Mouse (Mus musculus): ENCODE results near the gene Nusap1.
"Not testable (repeated sequence)": the region's sequence is repeated elsewhere in the genome, so short reads cannot be mapped to it uniquely, and the experiment has no call there.

The Nusap1 gene

GRCm38 (mm10) chr2:119618199-119618982, at the start of gene Nusap1, which contains the start of gene Oip5:
TSS of gene Nusap1 (plus strand) at chr2:119618298.
TSS of gene Oip5 (minus strand) at chr2:119618469.
- in situ Hi-C loops (cut with MboI, MseI), result no loop called here

DNA sequence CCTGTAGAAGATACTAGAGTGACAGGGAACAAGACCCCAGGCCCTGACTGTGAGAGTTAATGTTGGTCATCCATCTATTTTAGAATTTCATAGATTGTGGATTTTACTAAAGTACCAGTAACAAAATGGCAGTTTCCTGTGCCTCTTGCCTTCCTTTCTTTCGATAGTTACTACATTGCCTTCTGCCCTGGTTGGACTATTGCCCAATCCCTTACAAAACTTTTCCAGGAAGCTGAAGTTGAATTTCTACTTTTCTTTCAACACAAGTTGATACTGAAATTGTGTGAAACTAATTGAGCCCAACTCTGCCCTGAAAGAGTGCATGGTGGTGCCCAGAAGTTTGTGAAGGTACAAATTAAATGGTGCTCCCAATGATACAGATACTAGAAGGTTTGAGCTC, 45.6 kb upstream of the Nusap1 start:
- in situ Hi-C loops (cut with MboI, MseI), result no loop called here

DNA sequence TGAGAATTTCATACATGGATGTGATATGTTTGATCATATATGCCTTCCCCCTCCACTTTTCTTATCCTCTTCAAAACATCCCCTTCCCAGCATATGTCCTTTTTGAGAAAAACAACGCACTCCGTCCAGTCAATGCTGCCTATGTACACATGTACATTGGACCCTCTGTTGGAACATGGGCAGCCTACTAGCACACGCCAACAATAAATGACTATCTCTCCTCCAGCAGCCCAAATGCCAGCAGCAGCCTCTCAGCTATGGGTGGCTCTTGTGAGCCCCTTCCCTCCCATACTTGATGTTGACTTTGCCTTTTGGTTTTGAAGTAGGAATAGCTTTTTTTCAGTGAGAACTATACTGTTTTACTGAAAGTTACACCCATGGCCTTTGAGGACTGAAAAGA, 36.5 kb upstream of the Nusap1 start:
- in situ Hi-C loops (cut with MboI, MseI), result no loop called here

GRCm38 (mm10) chr2:119583439-119583838, 34.7 kb upstream of the Nusap1 start:
- in situ Hi-C loops (cut with MboI, MseI), result no loop called here

DNA sequence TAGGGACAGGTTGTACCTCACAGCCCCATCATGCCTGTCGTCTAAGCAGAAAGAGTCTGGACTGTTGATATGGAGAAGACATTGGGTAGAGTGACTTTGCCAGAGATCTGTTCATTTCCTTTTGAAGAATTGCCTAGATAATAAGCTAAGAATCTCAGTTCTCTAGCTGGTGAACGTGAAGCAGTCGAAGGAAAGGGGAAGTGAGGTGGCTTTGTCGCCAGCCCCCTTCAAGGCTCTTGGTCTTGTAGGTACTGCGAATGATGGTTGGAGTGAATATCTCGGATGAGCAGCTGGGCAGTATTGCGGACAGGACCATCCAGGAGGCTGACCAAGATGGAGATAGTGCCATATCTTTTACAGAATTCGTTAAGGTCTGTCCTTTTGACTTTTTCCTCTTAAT, 33.8 kb upstream of the Nusap1 start:
- in situ Hi-C loops (cut with MboI, MseI), result no loop called here

- in situ Hi-C loops (cut with MboI, MseI), result no loop called here
Observed at GRCm38 (mm10) chr2:119587383-119587782, 30.7 kb upstream of the Nusap1 start.

DNA sequence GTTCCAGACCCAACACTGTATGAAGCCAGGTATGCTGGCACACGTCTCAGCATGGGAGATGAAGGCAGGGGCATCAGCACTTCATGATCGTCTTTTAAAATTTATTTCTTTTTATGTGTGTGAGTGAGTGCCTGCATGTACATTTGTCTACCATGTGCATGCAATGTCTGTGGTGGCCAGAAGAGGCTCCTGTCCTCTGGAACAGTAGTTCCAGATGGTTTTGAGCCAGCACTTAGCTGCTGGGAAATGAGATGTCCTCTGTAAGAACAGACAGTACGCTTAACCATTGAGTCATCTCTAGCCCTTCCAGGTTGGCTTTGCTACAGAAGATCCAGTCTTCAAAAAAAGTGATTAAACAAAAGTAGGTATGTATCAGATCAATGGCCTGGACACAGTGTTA, 26.9 kb upstream of the Nusap1 start:
- in situ Hi-C loops (cut with MboI, MseI), result no loop called here

GRCm38 (mm10) chr2:119593765-119594112, 24.4 kb upstream of the Nusap1 start:
- in situ Hi-C loops (cut with MboI, MseI), result no loop called here

- in situ Hi-C loops (cut with MboI, MseI), result no loop called here
Observed at GRCm38 (mm10) chr2:119594113-119594981, 23.8 kb upstream of the Nusap1 start.

DNA sequence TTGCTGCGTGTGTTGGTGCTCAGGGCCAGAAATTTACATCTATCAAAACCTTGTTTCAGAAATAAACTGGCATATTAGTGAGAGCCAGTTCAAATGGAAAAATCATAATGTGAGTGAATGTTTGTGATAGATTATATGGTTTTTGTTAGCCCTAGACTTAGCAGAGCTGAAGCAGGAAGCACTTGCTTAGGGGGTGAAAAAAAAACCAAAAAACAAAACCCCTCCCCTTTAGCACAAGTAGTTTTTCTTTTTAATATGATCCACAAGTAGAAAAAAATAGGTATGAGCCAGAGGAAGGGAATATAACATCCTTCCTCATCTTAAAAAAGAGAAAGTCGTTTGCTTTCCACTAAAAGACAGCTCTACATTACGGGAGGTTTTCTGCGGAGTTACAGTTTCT, 22.8 kb upstream of the Nusap1 start:
- in situ Hi-C loops (cut with MboI, MseI), result no loop called here

DNA sequence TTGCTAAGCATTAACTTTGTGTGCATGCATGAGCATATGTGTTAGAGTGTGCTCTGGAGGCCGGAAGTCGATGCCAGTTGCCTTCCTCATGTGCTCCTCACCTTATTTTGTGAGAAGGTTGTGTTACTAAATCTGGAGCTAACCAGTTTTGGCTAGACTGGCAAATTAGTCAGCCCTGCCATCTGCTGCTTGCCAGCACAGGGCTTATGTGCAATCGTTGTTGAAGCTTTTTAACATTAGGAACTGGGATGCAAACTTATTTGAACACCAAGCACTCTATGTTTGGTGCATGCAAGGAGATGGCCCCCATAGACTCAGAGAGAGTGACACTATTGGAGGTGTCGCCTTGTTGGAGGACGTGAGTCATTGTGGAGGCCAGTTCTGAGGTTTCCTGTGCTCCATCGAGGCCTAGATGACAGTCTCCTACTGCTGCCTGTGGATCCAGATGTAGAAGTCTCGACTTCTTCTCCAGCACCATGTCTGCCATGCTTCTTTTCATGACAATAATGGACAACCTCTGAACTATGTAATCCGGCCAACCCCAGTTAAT, 21.2 kb upstream of the Nusap1 start:
- in situ Hi-C loops (cut with MboI, MseI), result no loop called here

- in situ Hi-C loops (cut with MboI, MseI), result no loop called here
Observed at GRCm38 (mm10) chr2:119601027-119601426, 17.1 kb upstream of the Nusap1 start.

DNA sequence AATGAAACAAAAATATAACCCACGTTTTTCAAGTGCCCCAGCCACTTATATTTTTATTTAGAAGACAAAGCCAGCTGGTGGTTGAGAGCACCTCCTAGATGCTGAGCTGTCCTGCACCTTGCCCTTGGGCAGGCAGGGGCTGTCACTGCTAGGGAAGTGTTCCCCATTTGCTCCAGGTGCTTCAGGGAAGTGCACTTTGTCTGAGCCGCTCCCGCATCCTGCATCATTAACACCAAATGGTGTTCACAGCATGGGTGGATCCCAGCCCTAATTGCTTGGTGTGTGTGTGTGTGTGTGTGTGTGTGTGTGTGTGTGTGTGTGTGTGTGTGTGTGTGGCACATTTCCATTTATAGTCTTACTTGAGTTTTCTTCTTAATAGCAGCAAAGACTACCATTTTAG, 16.5 kb upstream of the Nusap1 start:
- in situ Hi-C loops (cut with MboI, MseI), result not testable (repeated sequence)

- in situ Hi-C loops (cut with MboI, MseI), result no loop called here
Observed at GRCm38 (mm10) chr2:119602488-119602887, 15.6 kb upstream of the Nusap1 start.

DNA sequence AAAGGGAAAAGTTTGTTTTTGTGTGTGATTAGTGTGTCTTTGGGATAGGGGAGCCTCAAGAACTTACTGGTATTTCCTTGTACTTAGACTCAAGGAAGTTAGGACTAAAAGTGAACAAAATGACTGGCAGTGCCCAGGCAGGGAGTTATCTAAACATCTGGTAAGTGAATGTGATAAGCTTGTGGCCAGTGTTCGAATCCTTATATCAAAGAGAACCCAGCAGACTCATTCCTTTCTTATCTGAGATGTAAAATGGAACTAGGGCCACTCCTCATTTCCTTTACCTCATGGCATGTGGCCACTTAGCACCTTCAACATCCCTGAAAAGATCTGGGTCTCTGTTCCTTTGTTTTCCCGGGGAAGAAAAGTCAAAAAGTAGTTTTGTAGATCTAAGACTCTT, 14.2 kb upstream of the Nusap1 start:
- in situ Hi-C loops (cut with MboI, MseI), result no loop called here

DNA sequence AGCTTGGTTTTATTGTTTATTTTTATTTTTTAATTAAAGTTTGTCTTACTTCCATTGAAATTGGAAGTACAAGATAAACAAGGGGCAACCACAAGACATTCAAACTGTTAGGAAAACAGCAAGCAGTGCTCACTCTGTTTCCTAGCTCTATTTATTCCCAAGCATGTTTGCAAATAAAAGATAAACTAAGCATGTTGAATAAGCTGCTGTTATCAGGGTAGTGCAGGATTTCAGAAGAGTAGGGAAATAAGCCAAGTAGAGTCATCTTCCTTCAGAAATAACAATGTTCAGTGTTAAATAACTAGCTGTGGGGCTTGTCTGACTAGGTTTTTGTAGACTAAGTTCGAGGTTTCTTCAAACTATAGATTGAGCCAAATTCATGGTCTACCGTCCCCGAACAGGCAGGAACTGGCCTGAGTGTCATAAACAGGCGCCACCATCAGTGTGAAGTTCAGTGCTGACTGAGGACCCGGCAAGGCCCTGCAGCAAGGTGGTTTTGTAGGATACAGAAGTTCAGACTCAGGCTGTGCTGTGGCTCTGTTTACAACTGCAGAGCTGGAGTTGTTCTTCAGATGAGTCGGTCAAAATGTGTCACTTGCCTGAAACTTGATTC, 12.6 kb upstream of the Nusap1 start:
- in situ Hi-C loops (cut with MboI, MseI), result no loop called here

- in situ Hi-C loops (cut with MboI, MseI), result no loop called here
Observed at GRCm38 (mm10) chr2:119607023-119607422, 11.1 kb upstream of the Nusap1 start.

DNA sequence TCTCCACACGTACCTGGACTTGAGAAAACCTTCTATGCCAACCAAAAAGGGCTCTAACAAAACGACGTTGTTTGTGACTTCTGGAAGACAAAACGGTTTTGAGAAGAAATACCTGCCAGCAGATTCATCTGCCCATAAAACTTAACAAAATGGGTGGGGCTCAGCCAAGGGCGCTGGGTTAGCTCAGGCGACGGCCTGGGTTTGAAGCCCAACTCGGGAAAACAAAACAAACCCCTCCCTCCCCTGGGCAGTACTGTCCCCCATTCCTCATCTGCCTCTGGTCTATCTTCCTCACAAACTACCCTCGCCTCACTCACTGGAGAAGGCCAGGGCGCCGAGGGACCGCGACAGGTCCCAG, 278 bp upstream of the Nusap1 start:
- in situ Hi-C loops (cut with MboI, MseI), result no loop called here

DNA sequence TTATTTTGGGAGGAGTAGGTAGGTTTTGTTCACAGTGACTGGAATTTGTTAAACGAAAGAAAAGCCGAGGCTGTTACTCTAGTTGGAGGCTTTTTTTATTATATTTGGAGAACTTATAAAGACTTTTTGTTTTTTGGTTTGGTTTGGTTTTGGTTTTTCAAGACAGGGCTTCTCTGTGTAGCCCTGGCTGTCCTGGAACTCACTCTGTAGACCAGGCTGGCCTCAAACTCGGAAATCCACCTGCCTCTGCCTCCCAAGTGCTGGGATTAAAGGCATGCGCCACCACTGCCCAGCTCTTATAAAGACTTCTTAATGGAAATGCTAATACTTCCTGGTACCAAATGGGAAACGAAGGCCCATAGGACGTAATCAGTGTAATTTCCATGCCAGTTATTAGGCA, 904 bp downstream of the Nusap1 start:
- in situ Hi-C loops (cut with MboI, MseI), result not testable (repeated sequence)

DNA sequence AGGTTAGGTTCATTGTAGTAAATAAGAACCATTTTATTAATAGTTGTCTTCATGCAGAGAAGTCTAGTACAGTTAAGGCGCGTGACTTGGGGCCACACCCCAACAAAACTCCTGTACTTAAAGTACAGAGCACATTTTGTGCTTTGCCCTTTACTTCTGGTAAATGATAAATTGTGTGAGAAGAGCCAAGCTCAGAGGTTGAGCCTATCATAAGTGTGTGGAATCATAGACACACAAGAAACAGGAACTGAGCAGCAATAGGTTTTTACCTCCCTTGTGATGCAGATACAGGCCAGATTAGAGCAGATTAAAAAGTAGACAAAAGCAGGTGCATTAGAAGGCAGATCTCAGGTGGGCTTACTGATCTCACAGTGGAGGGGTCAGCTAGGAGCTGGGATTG, 3.2 kb downstream of the Nusap1 start:
- in situ Hi-C loops (cut with MboI, MseI), result no loop called here

DNA sequence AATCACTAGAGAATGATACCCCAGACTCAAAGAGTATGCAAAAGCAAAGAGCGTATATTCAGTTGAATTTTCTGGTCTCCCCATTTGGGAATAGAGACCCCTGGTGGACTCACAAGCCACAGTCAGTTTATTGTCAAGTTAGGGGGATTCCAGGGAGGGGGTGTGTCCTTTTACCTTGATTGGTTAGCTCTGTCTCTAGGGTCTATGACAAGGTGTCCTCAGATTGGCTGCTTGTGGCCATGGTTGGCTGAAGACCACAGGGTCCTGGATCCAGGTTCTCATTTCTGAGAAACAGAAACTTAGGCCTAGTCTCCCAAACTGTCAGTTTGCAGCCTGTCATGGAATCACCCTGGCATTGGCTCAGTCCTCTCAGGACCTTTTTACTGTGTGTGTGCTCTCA, 18.7 kb downstream of the Nusap1 start:
- in situ Hi-C loops (cut with MboI, MseI), result no loop called here

DNA sequence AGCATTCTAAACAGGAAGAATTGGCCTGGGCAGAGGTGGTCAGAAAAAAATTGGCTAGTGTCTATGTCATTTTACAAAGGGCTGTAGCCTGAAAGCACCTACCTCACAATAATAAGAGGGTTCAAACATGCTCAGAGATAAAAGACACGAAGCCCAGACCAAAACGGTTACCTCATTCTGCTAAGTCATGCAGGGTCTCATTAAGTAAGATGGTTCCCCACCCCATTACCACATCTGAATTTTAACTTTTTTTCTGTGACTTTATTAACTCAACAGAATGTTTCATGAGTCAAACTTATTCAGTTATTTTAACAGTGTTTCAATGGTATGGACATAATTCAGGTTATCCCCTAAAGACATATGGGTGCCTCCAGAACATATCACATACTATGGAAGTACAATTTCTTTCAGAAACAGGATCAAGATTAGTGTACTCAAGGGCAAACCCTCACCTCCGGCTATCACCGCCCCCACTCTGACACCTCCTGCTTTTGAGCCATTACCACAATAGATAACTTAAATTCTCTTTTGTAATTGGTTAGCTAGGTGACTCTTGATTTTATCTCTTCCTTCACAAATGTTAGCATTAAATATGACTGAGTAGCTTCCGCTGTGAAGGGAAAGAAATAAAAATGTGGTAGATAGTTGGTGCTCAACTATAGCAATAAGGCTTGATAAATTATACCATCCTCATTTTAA, 23.3 kb downstream of the Nusap1 start:
- in situ Hi-C loops (cut with MboI, MseI), result no loop called here
